Mouse (Mus musculus): ENCODE data around the gene Tyw5. TPM values are rescaled to one million over a fixed set of nuclear protein-coding genes. Genes with fewer than 3 reads are reported as not detected.

The Tyw5 gene
- 12.0 and 19.1 TPM in 2 replicates for polyA plus RNA-seq (2012; ENCODE audit: insufficient read depth, insufficient read length, missing spikeins)

GRCm38 (mm10) chr1:57406187-57407151, at the start of gene Tyw5, which contains the start of gene Maip1:
TSS of gene Tyw5 (minus strand) at chr1:57407101.
TSS of gene Maip1 (plus strand) at chr1:57406328.
- H3K4me3 ChIP-seq (ENCODE audit: insufficient read depth, low read length), result peak within 1 kb of the TSS; percentile 87
- peak within 1 kb of the TSS; percentile 73 for H3K27ac ChIP-seq (ENCODE audit: insufficient read depth, low read depth, low read length)
- TF ChIP-seq CTCF (IDR thresholded peaks at IDR 0.05; ENCODE audit: low read depth, low read length), result no peak
- 0 out of 2 replicates have a peak, but pooled peaks have one; percentile 32 for TF ChIP-seq POLR2A (IDR thresholded peaks at IDR 0.05; ENCODE audit: borderline replicate concordance, low read depth, low read length)
- peaks cover 8% of the 10 kb centered on the region for H3K4me1 ChIP-seq (ENCODE audit: control insufficient read depth, insufficient read depth, low read length)

- TF ChIP-seq CTCF (IDR thresholded peaks at IDR 0.05; ENCODE audit: low read depth, low read length) (no peak), POLR2A (IDR thresholded peaks at IDR 0.05; ENCODE audit: borderline replicate concordance, low read depth, low read length) (no peak)
- Histone ChIP-seq H3K4me1 (ENCODE audit: control insufficient read depth, insufficient read depth, low read length) (no peaks in the 10 kb centered on the region), H3K27ac (ENCODE audit: insufficient read depth, low read depth, low read length) (no peak overlapping the region), H3K4me3 (ENCODE audit: insufficient read depth, low read length) (no peak overlapping the region)
These were observed 43.3 kb upstream of the Tyw5 start for GRCm38 (mm10) chr1:57450241-57450640.

DNA sequence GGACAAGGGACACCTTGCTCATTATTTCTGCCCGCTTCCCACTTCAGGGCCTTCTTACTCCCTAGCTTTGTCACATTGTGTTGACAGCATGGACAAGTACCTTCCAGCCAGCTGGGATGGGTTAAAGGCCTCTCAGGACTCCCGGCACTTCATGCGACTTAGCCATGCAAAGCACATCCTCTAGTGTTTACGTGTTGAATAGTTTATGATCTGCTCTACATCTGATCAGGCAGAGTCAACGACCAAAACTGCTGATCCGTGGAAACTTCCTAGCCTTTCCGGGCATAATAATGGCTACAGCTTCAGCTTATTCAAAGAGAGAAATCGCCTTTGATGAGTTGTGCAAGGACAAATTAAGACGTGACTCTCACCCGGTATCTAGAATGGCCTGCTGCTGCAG, 38.8 kb upstream of the Tyw5 start:
- Histone ChIP-seq H3K27ac (ENCODE audit: insufficient read depth, low read depth, low read length) (no peak overlapping the region), H3K4me1 (ENCODE audit: control insufficient read depth, insufficient read depth, low read length) (no peaks in the 10 kb centered on the region), H3K4me3 (ENCODE audit: insufficient read depth, low read length) (no peak overlapping the region)
- no peak for TF ChIP-seq CTCF (IDR thresholded peaks at IDR 0.05; ENCODE audit: low read depth, low read length)
- no peak for TF ChIP-seq POLR2A (IDR thresholded peaks at IDR 0.05; ENCODE audit: borderline replicate concordance, low read depth, low read length)

DNA sequence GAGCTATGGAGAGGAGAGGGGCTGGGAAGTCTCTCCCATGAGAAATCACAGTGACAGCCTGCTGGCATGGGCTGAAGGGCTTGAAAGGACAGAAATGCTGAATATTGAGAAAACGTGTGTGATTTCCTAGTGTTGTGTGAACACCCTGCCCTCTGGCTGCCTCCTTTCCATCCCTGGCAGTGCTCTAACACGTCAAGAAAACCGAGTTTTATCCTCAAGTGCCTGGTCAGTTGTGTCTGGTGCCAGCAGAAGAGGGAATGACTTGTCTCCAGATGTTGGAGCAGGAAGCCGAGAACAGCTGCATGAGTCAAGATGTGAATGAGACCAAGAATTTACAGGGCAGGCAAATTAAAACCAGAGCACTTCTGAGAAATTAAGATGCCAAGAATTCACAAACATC, 33.9 kb upstream of the Tyw5 start:
- TF ChIP-seq CTCF (IDR thresholded peaks at IDR 0.05; ENCODE audit: low read depth, low read length) (no peak), POLR2A (IDR thresholded peaks at IDR 0.05; ENCODE audit: borderline replicate concordance, low read depth, low read length) (no peak)
- Histone ChIP-seq H3K27ac (ENCODE audit: insufficient read depth, low read depth, low read length) (no peak overlapping the region), H3K4me3 (ENCODE audit: insufficient read depth, low read length) (no peak overlapping the region), H3K4me1 (ENCODE audit: control insufficient read depth, insufficient read depth, low read length) (0 out of 2 replicates have a peak, but pooled peaks cover 3% of the 10 kb centered on the region)

DNA sequence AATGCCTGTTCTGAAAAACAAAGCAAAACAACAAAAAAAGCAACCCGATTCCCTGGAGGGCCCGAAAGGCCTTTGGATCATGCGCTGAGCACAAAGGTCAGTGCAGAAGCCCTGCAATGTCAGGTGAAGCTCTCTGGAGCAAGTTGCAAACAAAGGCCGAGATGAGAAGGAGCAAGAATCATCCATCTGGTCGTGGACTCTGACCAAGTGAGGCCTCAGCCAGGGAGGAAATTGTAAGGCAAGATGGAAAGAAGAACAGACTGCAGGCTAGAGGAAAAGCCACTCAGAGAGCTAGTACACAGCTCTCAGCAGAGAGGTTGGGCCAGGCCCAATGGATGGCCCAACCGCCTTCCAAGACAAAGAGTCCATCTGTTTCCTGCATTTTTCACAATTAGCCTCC, 32.1 kb upstream of the Tyw5 start:
- H3K27ac ChIP-seq (ENCODE audit: insufficient read depth, low read depth, low read length), result no peak overlapping the region
- H3K4me3 ChIP-seq (ENCODE audit: insufficient read depth, low read length), result no peak overlapping the region
- TF ChIP-seq CTCF (IDR thresholded peaks at IDR 0.05; ENCODE audit: low read depth, low read length) (no peak), POLR2A (IDR thresholded peaks at IDR 0.05; ENCODE audit: borderline replicate concordance, low read depth, low read length) (no peak)
- H3K4me1 ChIP-seq (ENCODE audit: control insufficient read depth, insufficient read depth, low read length), result 0 out of 2 replicates have a peak, but pooled peaks cover 3% of the 10 kb centered on the region

DNA sequence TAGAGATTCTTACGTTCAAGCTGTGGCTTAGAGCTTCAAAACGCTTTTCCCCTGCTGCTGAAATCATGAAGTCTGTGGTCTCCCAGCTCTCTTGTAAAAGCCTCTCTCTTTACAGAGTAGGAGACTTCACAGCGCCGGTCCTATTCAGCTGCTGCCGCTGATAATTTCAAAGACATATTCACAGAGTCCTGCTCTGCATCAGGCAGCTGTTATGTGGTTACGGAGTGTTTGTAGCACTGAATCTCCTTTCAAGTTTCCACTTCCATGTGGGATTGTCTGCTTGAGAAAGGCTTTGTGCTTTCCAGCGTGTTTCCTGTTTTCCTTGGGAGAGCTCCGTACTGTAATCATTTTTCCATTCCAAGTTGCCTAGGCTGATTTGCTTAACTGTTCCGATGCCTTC, 30.1 kb upstream of the Tyw5 start:
- H3K4me1 ChIP-seq (ENCODE audit: control insufficient read depth, insufficient read depth, low read length), result 0 out of 2 replicates have a peak, but pooled peaks cover 3% of the 10 kb centered on the region
- no peak overlapping the region for H3K27ac ChIP-seq (ENCODE audit: insufficient read depth, low read depth, low read length)
- no peak overlapping the region for H3K4me3 ChIP-seq (ENCODE audit: insufficient read depth, low read length)
- TF ChIP-seq POLR2A (IDR thresholded peaks at IDR 0.05; ENCODE audit: borderline replicate concordance, low read depth, low read length) (no peak), CTCF (IDR thresholded peaks at IDR 0.05; ENCODE audit: low read depth, low read length) (no peak)

DNA sequence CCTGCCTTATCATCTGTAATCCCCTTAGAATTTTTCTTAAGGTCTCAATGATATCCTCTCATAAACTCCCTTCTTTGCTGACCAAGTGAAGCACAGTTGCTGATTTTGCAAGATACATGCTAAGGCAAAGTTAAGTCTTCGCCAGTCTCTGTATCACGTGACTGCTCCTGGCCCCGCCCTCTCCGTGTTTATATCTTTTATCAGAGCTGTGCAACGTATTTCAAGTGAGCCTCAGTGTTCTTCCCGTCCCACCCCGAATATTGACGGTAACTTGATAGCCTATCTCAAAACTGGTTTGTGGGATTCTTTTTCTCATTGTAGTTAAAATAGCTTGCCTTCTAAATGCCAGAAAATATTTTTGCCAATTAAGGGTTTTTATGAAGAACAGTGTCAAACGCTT, 29.5 kb upstream of the Tyw5 start:
- H3K4me1 ChIP-seq (ENCODE audit: control insufficient read depth, insufficient read depth, low read length), result 0 out of 2 replicates have a peak, but pooled peaks cover 3% of the 10 kb centered on the region
- H3K27ac ChIP-seq (ENCODE audit: insufficient read depth, low read depth, low read length), result no peak overlapping the region
- TF ChIP-seq POLR2A (IDR thresholded peaks at IDR 0.05; ENCODE audit: borderline replicate concordance, low read depth, low read length) (no peak), CTCF (IDR thresholded peaks at IDR 0.05; ENCODE audit: low read depth, low read length) (no peak)

DNA sequence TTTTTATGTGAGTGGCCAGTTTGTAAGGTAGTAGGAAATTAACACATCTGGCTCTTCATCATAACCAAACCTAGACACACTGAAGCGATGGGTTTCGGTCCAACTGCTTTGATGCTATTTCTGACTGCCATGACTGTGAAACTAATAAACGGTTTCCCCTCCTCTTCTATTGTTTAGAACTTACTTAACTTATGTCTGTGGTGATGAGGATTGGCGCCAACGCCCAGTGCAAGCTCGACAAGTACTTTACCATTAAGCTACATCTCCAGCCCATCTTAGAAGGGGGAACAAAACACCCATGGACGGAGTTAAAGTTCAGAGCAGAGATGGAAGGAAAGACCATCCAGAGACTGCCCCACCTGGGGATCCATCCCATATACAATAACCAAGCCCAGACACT, 26.2 kb upstream of the Tyw5 start:
- TF ChIP-seq CTCF (IDR thresholded peaks at IDR 0.05; ENCODE audit: low read depth, low read length) (no peak), POLR2A (IDR thresholded peaks at IDR 0.05; ENCODE audit: borderline replicate concordance, low read depth, low read length) (no peak)
- Histone ChIP-seq H3K27ac (ENCODE audit: insufficient read depth, low read depth, low read length) (no peak overlapping the region), H3K4me3 (ENCODE audit: insufficient read depth, low read length) (no peak overlapping the region), H3K4me1 (ENCODE audit: control insufficient read depth, insufficient read depth, low read length) (peaks cover 9% of the 10 kb centered on the region)

More for the DNA sequence above, 29.5 kb upstream of the Tyw5 start:
- no peak overlapping the region for H3K4me3 ChIP-seq (ENCODE audit: insufficient read depth, low read length)

GRCm38 (mm10) chr1:57429786-57430483, 23.0 kb upstream of the Tyw5 start:
- no peak overlapping the region for H3K4me3 ChIP-seq (ENCODE audit: insufficient read depth, low read length)
- TF ChIP-seq CTCF (IDR thresholded peaks at IDR 0.05; ENCODE audit: low read depth, low read length), result no peak
- TF ChIP-seq POLR2A (IDR thresholded peaks at IDR 0.05; ENCODE audit: borderline replicate concordance, low read depth, low read length), result no peak
- peaks cover 7% of the 10 kb centered on the region for H3K4me1 ChIP-seq (ENCODE audit: control insufficient read depth, insufficient read depth, low read length)
- H3K27ac ChIP-seq (ENCODE audit: insufficient read depth, low read depth, low read length), result no peak overlapping the region

Data from bone marrow macrophage, adult 2 months (primary cell).